Mouse (Mus musculus) neural tube, embryonic 13.5 days (tissue): Measurements from ENCODE around the gene Mycbp. TPM values are rescaled to one million over a fixed set of nuclear protein-coding genes. Genes with fewer than 3 reads are reported as not detected.

Experiments used
- ATAC-seq: fragments of 200-750 bp; cut with Nextera tagmentation; 2 replicates; pipeline ENCODE4 v1.8.0; 2017; ENCODE audit warnings: low read depth, mild to moderate bottlenecking, moderate TSS enrichment, moderate library complexity
- H3K27ac ChIP-seq: fragments of 300-500 bp; sonication (generic); replicated peaks from 2 replicates; pipeline ENCODE4 v1.5.1; 2015; ENCODE audit warnings: moderate library complexity, mild to moderate bottlenecking, inconsistent platforms
- H3K27me3 ChIP-seq: fragments of 300-500 bp; sonication (generic); 2 replicates; pipeline ENCODE4 v1.6.1; 2015; ENCODE audit warnings: mild to moderate bottlenecking, inconsistent platforms
- H3K36me3 ChIP-seq: fragments of 300-500 bp; sonication (generic); 2 replicates; pipeline ENCODE4 v1.6.1; 2015; ENCODE audit warnings: mild to moderate bottlenecking, inconsistent platforms
- H3K4me1 ChIP-seq: fragments of 300-500 bp; sonication (generic); replicated peaks from 2 replicates; pipeline ENCODE4 v1.6.1; 2015; ENCODE audit warnings: inconsistent platforms
- H3K4me2 ChIP-seq: fragments of 300-500 bp; sonication (generic); 2 replicates; pipeline ENCODE4 v1.6.1; 2015; ENCODE audit warnings: inconsistent platforms, mild to moderate bottlenecking, moderate library complexity
- H3K4me3 ChIP-seq: fragments of 300-500 bp; sonication (generic); 2 replicates; pipeline ENCODE4 v1.5.1; 2015; ENCODE audit warnings: mild to moderate bottlenecking, inconsistent platforms
- H3K9ac ChIP-seq: fragments of 300-500 bp; sonication (generic); 2 replicates; pipeline ENCODE4 v1.6.1; 2015; ENCODE audit warnings: moderate library complexity, mild to moderate bottlenecking, inconsistent platforms
- H3K9me3 ChIP-seq: fragments of 300-500 bp; sonication (generic); 2 replicates; pipeline ENCODE4 v1.6.1; 2016; ENCODE audit warnings: inconsistent platforms
- WGBS: fragments of 180-500 bp; shearing (Covaris S2); methylation state at CpG from one replicate; pipeline ENCODE4 v1.1.7; 2015; 5-methylcytosine and 5-hydroxymethylcytosine counted together
- polyA plus RNA-seq: library from polyadenylated mRNA; unstranded; fragments of >200 nt; fragmentation: Nextera tagmentation; extraction: Ambion mirVana; gene quantifications from 2 replicates; pipeline ENCODE4 v1.2.1, GENCODE M21; 2015

The Mycbp gene
- polyA plus RNA-seq, 1 experiment from 2014 or later = 39.3 TPM

DNA sequence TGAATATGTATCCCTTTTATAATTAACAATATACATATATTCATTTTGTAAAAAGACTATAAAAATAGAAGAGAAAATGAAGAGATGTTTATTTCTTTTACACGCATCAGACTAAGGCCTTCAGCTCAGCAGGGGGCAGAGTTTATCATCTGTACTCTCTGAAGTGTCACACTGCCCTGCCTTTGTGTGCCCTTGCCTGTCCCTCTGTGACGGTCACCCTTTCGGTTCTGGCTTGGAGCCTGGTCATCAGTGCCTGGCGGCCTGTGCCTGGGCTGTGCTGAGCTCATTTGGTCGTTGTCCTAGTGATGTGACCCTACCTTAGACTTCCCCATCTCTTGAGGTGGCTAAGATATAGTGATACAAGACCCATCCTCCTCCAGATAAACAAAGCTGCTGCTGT, 42.5 kb downstream of the Mycbp start:
- H3K9me3 ChIP-seq = no peaks in the 10 kb centered on the region
- peaks cover 10% of the 10 kb centered on the region for H3K4me1 ChIP-seq
- H3K9ac ChIP-seq = no peak overlapping the region
- no peaks in the 10 kb centered on the region for H3K36me3 ChIP-seq
- 54% methylated on average over 5 of the region's 5 CpGs for WGBS
- H3K27me3 ChIP-seq = peaks cover 7% of the 10 kb centered on the region
- no peak overlapping the region for H3K4me2 ChIP-seq
- H3K27ac ChIP-seq = no peak overlapping the region
- no peak for ATAC-seq
- no peak overlapping the region for H3K4me3 ChIP-seq

DNA sequence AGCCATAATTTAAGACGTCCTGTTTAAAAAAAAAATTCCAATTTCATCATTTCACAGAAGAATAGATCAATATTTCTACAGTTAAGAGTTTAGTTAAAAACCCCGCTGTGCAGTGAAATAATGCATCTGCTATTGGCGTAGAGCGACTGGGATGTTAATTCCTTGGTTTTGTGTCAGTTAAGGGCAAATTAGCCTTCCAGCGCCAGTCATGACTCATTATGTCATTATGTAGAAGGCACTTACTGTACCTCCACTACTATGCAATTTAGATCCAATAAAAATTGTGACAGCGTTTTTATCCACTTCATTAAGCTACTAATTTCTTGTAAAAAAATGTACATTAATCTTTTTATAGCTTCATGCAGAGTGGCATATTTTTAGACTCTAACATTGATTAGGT, 44.3 kb downstream of the Mycbp start:
- H3K9ac ChIP-seq = no peak overlapping the region
- no peak overlapping the region for H3K4me3 ChIP-seq
- H3K9me3 ChIP-seq = no peaks in the 10 kb centered on the region
- no peak for ATAC-seq
- H3K4me1 ChIP-seq = peaks cover 11% of the 10 kb centered on the region
- H3K27ac ChIP-seq = no peak overlapping the region
- no peak overlapping the region for H3K4me2 ChIP-seq
- no peaks in the 10 kb centered on the region for H3K36me3 ChIP-seq
- 63% methylated on average over 6 of the region's 6 CpGs for WGBS
- peaks cover 11% of the 10 kb centered on the region for H3K27me3 ChIP-seq

DNA sequence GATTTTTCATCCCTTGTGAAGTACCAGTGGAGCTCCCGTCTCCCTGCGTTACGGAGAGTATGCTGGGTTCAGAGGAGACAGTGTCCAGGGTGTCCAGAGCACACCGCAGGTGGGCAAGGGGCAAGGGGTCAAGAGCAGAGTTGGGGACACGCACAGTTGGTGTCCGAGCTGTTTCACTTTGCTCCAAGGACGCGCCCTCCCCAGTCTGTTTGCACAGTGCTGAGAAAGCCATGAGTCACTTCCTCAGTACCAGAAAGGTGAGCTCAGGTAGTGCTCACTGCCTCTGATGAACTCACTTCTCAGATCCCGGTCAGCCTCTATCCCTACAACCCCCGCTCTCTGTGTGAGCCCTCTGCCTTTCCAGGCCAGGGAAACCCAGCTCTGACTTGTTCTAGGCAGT, 45.0 kb downstream of the Mycbp start:
- Histone ChIP-seq H3K4me3 (no peak overlapping the region), H3K27ac (no peak overlapping the region), H3K9me3 (no peaks in the 10 kb centered on the region), H3K4me1 (peaks cover 11% of the 10 kb centered on the region), H3K4me2 (no peak overlapping the region), H3K36me3 (no peaks in the 10 kb centered on the region), H3K9ac (no peak overlapping the region), H3K27me3 (peaks cover 18% of the 10 kb centered on the region)
- 0 out of 2 replicates have a peak, but pooled peaks have one; percentile 19 for ATAC-seq
- WGBS = 69% methylated on average over 10 of the region's 10 CpGs

DNA sequence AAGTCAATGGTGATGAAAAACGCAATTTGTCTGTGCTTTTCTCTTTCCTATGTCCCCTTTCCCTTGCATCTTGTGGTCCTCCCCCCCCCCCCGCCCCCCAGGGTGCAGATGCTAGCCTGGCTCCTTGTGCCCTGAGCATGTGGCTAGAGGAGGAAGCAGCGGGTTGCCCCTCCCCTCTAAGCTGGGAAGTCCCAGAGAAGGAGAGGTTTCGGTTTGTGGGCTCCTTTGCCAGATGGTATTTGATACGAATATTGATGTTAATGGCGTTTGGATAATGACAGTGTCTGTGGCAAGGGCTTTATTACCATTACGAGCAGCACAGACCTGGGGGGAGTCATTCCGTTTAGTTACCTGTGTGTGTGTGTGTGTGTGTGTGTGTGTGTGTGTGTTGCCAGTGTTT, 47.4 kb downstream of the Mycbp start:
- ATAC-seq = no peak

DNA sequence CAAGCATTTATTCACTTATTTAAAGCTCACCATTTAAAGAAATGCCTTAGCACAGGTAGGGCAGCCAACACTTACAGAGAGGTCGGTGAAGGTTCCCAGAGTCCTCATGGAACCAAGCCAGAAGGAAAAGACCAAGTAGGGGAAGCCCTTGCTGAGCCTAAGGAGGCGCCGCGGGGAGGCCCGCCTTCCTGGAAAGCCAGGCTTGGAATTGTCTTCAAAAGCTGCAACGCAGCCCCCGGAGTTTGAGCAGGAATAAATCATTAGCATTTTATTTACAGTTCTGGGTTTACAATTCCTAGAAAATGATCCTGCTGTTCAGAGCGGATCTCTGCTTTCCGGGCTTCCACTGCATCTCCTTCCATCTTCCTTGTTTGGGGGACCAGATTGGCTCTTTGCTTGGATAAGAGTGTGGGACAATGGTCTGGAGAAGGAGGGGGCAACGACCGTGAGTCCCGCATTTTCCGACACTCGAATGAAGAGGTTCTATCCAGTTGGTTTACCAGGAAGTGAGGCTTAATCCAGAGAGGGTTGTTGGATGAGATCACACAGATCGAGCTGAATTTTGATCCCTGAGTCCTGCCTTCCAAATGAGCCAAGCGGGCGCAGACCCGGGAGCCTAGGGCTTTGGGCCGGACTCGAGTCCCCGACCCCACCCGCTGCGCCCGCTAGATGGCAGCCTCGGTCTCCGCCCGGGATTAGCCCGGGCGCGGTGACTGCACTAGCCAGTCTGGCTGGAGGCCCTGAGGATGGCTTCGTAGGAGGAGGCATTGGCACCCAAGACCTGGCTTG, 52.3 kb downstream of the Mycbp start:
- Histone ChIP-seq H3K9me3 (no peaks in the 10 kb centered on the region), H3K4me3 (0 out of 2 replicates have a peak overlapping the region, but pooled peaks have one; percentile 13), H3K27ac (no peak overlapping the region), H3K36me3 (no peaks in the 10 kb centered on the region), H3K4me1 (peaks cover 15% of the 10 kb centered on the region), H3K9ac (0 out of 2 replicates have a peak overlapping the region, but pooled peaks have one; percentile 1), H3K4me2 (peak overlapping the region; percentile 41), H3K27me3 (peaks cover 61% of the 10 kb centered on the region)
- ATAC-seq = peak; percentile 91
- WGBS = 7% methylated on average over 31 of the region's 31 CpGs

More for the DNA sequence above, 47.4 kb downstream of the Mycbp start:
- Histone ChIP-seq H3K4me2 (no peak overlapping the region), H3K9ac (no peak overlapping the region), H3K36me3 (no peaks in the 10 kb centered on the region), H3K4me3 (no peak overlapping the region), H3K27me3 (peaks cover 36% of the 10 kb centered on the region), H3K27ac (no peak overlapping the region), H3K9me3 (no peaks in the 10 kb centered on the region), H3K4me1 (peaks cover 18% of the 10 kb centered on the region)
- 42% methylated on average over 7 of the region's 8 CpGs for WGBS

DNA sequence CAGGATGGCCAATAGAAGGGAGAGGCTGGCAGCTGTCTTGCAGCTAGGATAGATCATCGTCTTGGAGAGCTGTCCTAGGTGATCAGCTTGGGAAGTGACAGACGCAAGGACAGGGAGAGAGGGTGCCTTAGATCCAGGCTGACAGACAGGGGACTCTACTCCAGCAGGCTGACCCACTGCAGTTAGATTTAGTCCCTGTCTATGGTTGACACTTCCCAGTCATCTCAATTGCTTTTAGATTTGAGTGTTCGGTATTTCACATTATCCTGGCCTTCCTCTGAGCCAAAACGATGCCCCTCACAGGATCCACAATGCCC, 52.8 kb downstream of the Mycbp start:
- Histone ChIP-seq H3K4me3 (no peak overlapping the region), H3K27me3 (peaks cover 61% of the 10 kb centered on the region), H3K9ac (no peak overlapping the region), H3K36me3 (no peaks in the 10 kb centered on the region), H3K9me3 (no peaks in the 10 kb centered on the region), H3K4me2 (0 out of 2 replicates have a peak overlapping the region, but pooled peaks have one; percentile 41), H3K27ac (no peak overlapping the region), H3K4me1 (peaks cover 13% of the 10 kb centered on the region)
- no peak for ATAC-seq
- WGBS = 59% methylated on average over 4 of the region's 4 CpGs

DNA sequence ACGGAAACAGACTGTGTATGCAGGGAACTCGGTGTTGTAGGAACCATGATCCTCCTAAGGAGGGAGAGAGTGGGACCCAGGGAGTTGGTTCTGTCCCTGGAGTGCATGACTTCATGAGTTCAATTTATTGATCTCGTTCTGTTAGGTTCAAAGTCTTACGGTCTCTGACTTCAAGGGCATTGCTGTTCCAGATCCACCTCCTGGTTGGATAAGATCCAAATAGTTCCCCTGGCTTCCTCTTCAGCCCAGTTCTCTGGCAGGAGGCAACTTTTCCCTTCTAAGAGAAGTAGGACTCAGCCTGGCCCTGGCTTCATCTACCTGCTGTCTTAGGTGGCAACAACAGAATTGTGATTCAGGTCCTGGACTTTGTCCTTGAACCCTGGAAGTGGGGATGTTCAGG, 53.3 kb downstream of the Mycbp start:
- 65% methylated on average over 4 of the region's 4 CpGs for WGBS
- no peak for ATAC-seq
- no peaks in the 10 kb centered on the region for H3K9me3 ChIP-seq

DNA sequence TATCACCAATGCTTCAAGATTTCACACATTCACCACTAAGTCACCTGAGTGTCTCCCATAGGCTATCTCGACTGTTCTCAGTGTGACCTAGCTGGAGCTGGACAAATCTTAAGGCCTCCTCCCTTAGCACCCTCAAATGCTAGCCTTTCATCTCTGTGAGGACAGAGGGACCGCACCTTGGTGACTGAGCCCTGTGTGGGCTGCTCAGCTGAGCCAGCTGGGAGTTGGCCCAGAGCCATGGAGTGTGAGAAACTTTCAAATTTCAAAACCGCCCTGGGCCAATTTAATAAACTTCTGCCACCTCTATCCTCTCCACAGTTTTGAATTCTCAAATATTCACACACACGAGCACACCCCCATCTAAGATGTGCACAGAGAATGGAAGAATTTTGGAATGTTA, 56.3 kb downstream of the Mycbp start:
- no peak for ATAC-seq
- H3K4me2 ChIP-seq = no peak overlapping the region
- H3K36me3 ChIP-seq = no peaks in the 10 kb centered on the region
- no peak overlapping the region for H3K27ac ChIP-seq
- H3K4me3 ChIP-seq = no peak overlapping the region
- 71% methylated on average over 4 of the region's 4 CpGs for WGBS
- no peaks in the 10 kb centered on the region for H3K9me3 ChIP-seq
- H3K4me1 ChIP-seq = peaks cover 13% of the 10 kb centered on the region
- H3K9ac ChIP-seq = no peak overlapping the region
- H3K27me3 ChIP-seq = peaks cover 44% of the 10 kb centered on the region

More for the DNA sequence above, 53.3 kb downstream of the Mycbp start:
- H3K4me2 ChIP-seq = no peak overlapping the region
- no peaks in the 10 kb centered on the region for H3K36me3 ChIP-seq
- no peak overlapping the region for H3K27ac ChIP-seq
- H3K4me3 ChIP-seq = no peak overlapping the region
- H3K4me1 ChIP-seq = peaks cover 13% of the 10 kb centered on the region
- peaks cover 61% of the 10 kb centered on the region for H3K27me3 ChIP-seq
- no peak overlapping the region for H3K9ac ChIP-seq

Other genes starting within 250 kb of the Mycbp start
- 57.7 and 59.3 TPM in 2 replicates for gene Macf1, start 220.5 kb upstream of the Mycbp start, polyA plus RNA-seq
- 469 and 474 TPM in 2 replicates for gene Ndufs5, start 186.6 kb upstream of the Mycbp start, polyA plus RNA-seq
- 81.7 and 88.7 TPM in 2 replicates for gene Akirin1, start 154.5 kb upstream of the Mycbp start, polyA plus RNA-seq
- gene Rhbdl2, start 117.0 kb upstream of the Mycbp start, polyA plus RNA-seq = 0.64 and 1.5 TPM in 2 replicates
- gene 4933427I04Rik, start 45.2 kb upstream of the Mycbp start, polyA plus RNA-seq = 0.20 TPM in 1 of 2 replicates, not detected in the other
- 49.9 and 58.3 TPM in 2 replicates for gene Rragc, start 12.6 kb downstream of the Mycbp start, polyA plus RNA-seq
- gene 4930535I16Rik, start 13.2 kb downstream of the Mycbp start, polyA plus RNA-seq = not detected in 2 replicates